Mouse (Mus musculus): Measurements from ENCODE around the gene Hist1h3d. TPM values are rescaled to one million over a fixed set of nuclear protein-coding genes. Genes with fewer than 3 reads are reported as not detected.
A peak's percentile ranks its signal among the peaks of the same experiment; 100 is the strongest.
"Not testable (repeated sequence)": the region's sequence is repeated elsewhere in the genome, so short reads cannot be mapped to it uniquely, and the experiment has no call there.

The Hist1h3d gene
- polyA plus RNA-seq, 1 experiment = 2.8 TPM

- no peak for DNase-seq (ENCODE audit: extremely low spot score in 1 of 2, low spot score in 1 of 2)
These were observed 34.1 kb upstream of the Hist1h3d start for GRCm38 (mm10) chr13:23541497-23541896.

DNA sequence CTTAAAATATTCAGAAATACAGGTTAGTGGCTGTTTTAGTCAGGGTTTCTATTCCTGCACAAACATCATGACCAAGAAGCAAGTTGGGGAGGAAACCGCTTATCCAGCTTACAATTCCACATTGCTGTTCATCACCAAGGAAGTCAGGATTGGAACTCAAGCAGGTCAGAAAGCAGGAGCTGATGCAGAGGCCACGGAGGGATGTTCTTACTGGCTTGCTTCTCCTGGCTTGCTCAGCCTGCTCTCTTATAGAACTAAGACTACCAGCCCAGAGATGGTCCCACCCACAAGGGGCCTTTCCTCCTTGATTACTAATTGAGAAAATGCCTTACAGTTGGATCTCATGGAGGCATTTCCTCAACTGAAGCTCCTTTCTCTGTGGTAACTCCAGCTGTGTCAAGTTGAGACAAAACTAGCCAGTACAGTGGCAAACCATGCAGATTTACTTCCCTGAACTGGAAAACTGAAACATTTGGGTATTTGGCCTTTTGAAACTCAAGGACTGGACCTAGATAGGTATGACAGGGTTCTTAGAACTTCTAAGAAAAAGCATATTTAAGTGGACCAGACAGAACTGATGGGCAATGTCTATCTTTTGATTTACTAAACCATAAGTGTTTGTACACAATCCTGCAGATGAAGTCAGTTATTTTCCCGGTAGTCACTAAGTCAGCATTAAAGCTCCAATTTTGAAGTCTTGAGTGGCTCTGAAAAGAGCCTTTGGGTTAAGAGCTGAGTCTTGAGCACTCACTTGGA, 33.2 kb upstream of the Hist1h3d start:
- not testable (repeated sequence) for DNase-seq (ENCODE audit: extremely low spot score in 1 of 2, low spot score in 1 of 2)

- DNase-seq (ENCODE audit: extremely low spot score in 1 of 2, low spot score in 1 of 2) = peak; percentile 87 to 90
These were observed 32.5 kb upstream of the Hist1h3d start, which contains the start of gene Hist1h2bh for GRCm38 (mm10) chr13:23542999-23543607. Gene Hist1h2bh, minus strand, starts transcription at chr13:23543392.

DNA sequence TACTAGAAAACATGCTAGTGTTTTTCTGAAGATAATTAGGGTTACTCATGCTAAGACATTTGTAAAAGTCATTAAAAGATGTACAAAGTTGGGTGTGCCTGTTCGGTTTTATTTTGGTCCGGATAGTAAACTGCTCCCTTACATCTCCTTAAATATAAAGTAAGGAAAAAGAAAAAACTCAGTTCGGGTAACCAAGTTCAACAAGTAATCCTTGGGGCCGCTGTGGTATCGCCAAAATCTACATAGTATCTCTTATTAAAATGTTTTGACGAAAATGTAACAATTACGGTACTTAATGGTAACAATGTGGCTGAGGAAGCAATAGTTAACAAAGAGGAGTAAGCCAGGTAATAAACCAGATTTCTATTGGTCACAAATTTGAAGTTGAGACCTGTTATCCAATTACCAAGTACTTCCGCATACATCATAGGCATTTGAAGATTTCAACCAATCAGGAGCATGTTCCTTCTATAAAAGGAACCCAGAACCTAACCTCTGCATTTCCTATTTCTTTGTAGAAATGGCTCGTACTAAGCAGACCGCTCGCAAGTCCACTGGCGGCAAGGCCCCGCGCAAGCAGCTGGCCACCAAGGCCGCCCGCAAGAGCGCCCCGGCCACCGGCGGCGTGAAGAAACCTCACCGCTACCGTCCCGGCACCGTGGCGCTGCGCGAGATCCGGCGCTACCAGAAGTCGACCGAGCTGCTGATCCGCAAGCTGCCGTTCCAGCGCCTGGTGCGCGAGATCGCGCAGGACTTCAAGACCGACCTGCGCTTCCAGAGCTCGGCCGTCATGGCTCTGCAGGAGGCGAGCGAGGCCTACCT, 31.4 kb upstream of the Hist1h3d start, which contains the start of gene Hist1h3f:
TSS of gene Hist1h3f (plus strand) at position 88 of the 822 bp plus-strand sequence.
- peak; percentile 81 to 96 for DNase-seq (ENCODE audit: extremely low spot score in 1 of 2, low spot score in 1 of 2)

- not testable (repeated sequence) for DNase-seq (ENCODE audit: extremely low spot score in 1 of 2, low spot score in 1 of 2)
These were observed 30.8 kb upstream of the Hist1h3d start for GRCm38 (mm10) chr13:23544787-23545120.

- DNase-seq (ENCODE audit: extremely low spot score in 1 of 2, low spot score in 1 of 2) = no peak
These were observed 28.9 kb upstream of the Hist1h3d start for GRCm38 (mm10) chr13:23546694-23547093.

DNA sequence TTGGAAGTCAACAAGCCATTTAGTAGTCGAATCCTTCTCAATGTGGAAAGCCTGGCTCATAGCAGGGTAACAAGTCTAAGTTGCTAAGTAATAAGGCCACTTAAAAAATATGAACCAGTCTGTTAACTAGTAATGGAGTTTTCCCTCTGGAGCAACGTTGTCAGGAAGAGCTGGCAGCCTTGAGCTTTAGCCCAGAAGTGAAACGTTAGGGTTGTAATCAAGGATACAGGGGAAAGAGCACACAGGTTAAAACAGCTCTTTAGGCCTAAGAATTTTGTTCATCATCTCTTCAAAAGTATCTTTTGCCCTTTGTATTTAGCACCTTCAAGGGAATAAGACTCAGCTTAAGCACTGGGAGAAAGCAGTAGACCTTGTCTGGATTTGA, 24.8 kb upstream of the Hist1h3d start:
- DNase-seq (ENCODE audit: extremely low spot score in 1 of 2, low spot score in 1 of 2) = no peak

GRCm38 (mm10) chr13:23551146-23551834, 24.3 kb upstream of the Hist1h3d start, which contains the start of gene Hist1h4f:
Gene Hist1h4f, minus strand, starts transcription at chr13:23551648.
- DNase-seq (ENCODE audit: extremely low spot score in 1 of 2, low spot score in 1 of 2) = peak; percentile 93 to 96

GRCm38 (mm10) chr13:23551931-23552914, 23.3 kb upstream of the Hist1h3d start:
- DNase-seq (ENCODE audit: extremely low spot score in 1 of 2, low spot score in 1 of 2) = no peak

DNA sequence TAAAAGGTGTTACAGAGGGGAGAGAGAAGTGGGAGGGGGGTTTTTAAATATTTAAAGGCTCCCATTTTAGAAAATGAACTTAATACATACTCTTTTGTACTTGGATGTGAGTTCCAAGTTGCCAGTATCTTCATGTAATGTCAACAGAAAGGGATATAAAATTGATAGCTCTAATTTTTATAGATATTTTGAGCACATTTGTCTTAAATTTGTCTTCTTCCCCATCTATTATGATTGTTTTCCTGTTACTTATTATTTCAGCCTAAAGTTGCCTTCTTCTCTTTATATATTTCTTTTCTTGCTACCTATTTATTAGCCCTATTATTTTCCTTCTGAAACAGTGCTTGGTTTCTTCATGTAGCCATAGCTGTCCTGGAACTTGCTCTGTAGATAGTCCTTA, 22.6 kb upstream of the Hist1h3d start, which contains the start of gene Hist1h1d:
TSS of gene Hist1h1d (plus strand) at position 301 of the 400 bp plus-strand sequence.
- DNase-seq (ENCODE audit: extremely low spot score in 1 of 2, low spot score in 1 of 2) = no peak

GRCm38 (mm10) chr13:23554393-23554792, 21.2 kb upstream of the Hist1h3d start:
- no peak for DNase-seq (ENCODE audit: extremely low spot score in 1 of 2, low spot score in 1 of 2)

GRCm38 (mm10) chr13:23554925-23555838, 20.4 kb upstream of the Hist1h3d start:
- peak; percentile 69 to 88 for DNase-seq (ENCODE audit: extremely low spot score in 1 of 2, low spot score in 1 of 2)

DNA sequence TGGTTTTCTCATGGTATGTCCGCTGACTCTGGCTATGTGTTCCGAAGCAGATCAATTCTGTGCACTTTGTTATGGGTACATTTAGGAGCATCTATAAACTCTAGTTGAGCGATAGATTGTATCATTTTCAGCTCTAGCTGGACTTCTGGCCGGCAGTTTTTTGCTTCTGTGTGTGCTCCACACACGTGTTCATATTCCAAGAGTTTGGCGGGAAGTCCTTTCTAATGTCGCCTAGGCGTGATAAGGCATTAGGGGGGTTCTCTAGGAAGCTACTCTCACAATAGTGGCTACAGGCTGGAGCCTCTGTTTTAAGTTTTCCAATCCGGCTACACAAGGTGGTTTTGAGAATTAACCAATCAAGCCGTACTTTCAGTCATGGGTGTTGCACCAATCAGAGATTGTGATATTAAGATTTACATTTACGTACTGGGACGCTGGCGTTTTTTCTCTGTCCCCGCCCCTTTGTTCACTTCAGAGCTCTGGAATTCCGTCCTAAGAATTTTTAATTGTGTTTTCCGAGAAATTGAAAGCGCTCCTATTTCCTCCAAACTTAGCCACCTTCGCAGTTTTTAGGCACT, 19.6 kb upstream of the Hist1h3d start:
- DNase-seq (ENCODE audit: extremely low spot score in 1 of 2, low spot score in 1 of 2) = peak; percentile 82 to 90

DNA sequence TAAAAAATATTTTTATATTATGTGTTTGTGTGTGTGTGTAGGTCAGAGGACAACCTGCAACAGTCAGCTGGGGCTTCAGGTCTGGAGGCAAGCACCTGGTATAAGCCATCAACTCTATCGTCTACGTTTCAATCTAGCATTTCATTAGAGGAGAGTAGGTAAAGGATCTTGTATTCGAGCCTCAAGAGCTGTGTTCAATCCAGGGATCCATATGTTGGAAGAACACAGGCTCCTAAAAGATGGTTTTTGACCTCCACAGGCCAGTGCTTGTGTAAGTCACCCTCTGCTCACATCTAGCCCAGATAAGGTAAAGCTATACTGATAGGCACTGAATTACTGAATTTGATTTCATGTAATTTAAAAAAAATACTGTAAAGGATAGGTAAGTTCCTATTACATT, 18.7 kb upstream of the Hist1h3d start:
- no peak for DNase-seq (ENCODE audit: extremely low spot score in 1 of 2, low spot score in 1 of 2)

GRCm38 (mm10) chr13:23560699-23561098, 14.9 kb upstream of the Hist1h3d start:
- DNase-seq (ENCODE audit: extremely low spot score in 1 of 2, low spot score in 1 of 2) = not testable (repeated sequence)

GRCm38 (mm10) chr13:23561531-23561882, 14.1 kb upstream of the Hist1h3d start:
- DNase-seq (ENCODE audit: extremely low spot score in 1 of 2, low spot score in 1 of 2) = not testable (repeated sequence)

DNA sequence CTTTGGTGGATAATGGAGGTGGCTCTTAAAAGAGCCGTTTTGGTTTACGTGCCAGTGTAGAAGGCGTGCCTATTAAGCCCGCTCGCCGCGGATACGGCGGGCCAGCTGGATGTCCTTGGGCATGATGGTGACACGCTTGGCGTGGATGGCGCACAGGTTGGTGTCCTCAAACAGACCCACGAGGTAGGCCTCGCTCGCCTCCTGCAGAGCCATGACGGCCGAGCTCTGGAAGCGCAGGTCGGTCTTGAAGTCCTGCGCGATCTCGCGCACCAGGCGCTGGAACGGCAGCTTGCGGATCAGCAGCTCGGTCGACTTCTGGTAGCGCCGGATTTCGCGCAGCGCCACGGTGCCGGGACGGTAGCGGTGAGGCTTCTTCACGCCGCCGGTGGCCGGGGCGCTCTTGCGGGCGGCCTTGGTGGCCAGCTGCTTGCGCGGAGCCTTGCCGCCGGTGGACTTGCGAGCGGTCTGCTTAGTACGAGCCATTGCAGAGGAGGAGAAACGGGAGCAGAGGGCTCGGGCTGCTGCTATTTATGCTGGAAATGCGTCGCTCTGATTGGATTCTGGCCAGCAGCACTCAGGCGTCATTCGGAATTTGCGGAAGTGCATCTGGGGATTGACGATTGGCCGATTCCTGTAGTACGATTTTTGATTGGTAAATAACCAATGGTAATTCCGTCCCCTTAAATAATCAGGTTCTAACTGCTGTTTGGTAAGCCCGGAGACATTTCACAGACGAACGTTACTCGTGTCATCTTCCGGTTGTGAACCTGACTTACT, 13.5 kb upstream of the Hist1h3d start, which contains the start of gene Hist1h3e:
TSS of gene Hist1h3e (minus strand) at position 487 of the 777 bp plus-strand sequence.
- peak; percentile 94 to 98 for DNase-seq (ENCODE audit: extremely low spot score in 1 of 2, low spot score in 1 of 2)

Data from frontal cortex, adult 2 months (tissue).